In genomic region chr9:95582555-95582954, GRCm38 (mm10) we compare ENCODE assay signal across 17 mouse cellular contexts. TPM values are rescaled to one million over a fixed set of nuclear protein-coding genes. Genes with fewer than 3 reads are reported as not detected.
DNase-seq lines count a peak whose midpoint lies in the region; ATAC-seq and TF ChIP-seq lines count a peak whose summit lies in the region.
"Had no signal": no experiment of that assay in that cellular context is flagged by ENCODE, and none has a peak within 500 bp of the region (broad histone marks: within the 10 kb centered on the region; RNA-seq: fewer than 3 reads in every experiment).

No protein-coding gene starts in this region.

- H3K4me2 ChIP-seq in heart, embryonic 11.5 days, result peak overlapping the region; percentile 77
- H3K4me2 ChIP-seq in liver, embryonic 11.5 days, result no peak overlapping the region
- H3K4me2 ChIP-seq in embryonic facial prominence, embryonic 12.5 days (replicated peaks), result peak overlapping the region; percentile 54
- peak overlapping the region; percentile 35 for H3K4me2 ChIP-seq in liver, embryonic 16.5 days (ENCODE audit: low read depth, low read length)
- H3K4me2 ChIP-seq in intestine, postnatal 0 days (replicated peaks; ENCODE audit: low read depth), result no peak overlapping the region

- no peaks in the 10 kb centered on the region for H3K4me1 ChIP-seq in heart, embryonic 11.5 days (ENCODE audit: control insufficient read depth, insufficient read depth, low read length)
- H3K4me1 ChIP-seq in liver, embryonic 11.5 days (replicated peaks; ENCODE audit: control insufficient read depth, insufficient read depth, low read length), result no peaks in the 10 kb centered on the region
- H3K4me1 ChIP-seq in embryonic facial prominence, embryonic 12.5 days, result peaks cover 9% of the 10 kb centered on the region; the same call in 1 of the 2 replicates
- no peaks in the 10 kb centered on the region for H3K4me1 ChIP-seq in liver, embryonic 16.5 days (ENCODE audit: control insufficient read depth, low read depth, low read length)
- no peaks in the 10 kb centered on the region for H3K4me1 ChIP-seq in intestine, postnatal 0 days (replicated peaks; ENCODE audit: control insufficient read depth, insufficient read depth, low read length)

- H3K27ac ChIP-seq in heart, embryonic 11.5 days (ENCODE audit: low read depth, low read length), result no peak overlapping the region
- no peak overlapping the region; the same call in 1 of the 2 replicates for H3K27ac ChIP-seq in liver, embryonic 11.5 days (ENCODE audit: low read depth, low read length)
- no peak overlapping the region for H3K27ac ChIP-seq in embryonic facial prominence, embryonic 12.5 days
- H3K27ac ChIP-seq in liver, embryonic 16.5 days (ENCODE audit: low read length), result no peak overlapping the region
- H3K27ac ChIP-seq in intestine, postnatal 0 days (ENCODE audit: low read depth, low read length), result no peak overlapping the region

- ATAC-seq in heart, embryonic 11.5 days (replicated peaks; ENCODE audit: insufficient number of reproducible peaks, low FRiP score, low TSS enrichment), result no peak
- no peak for ATAC-seq in liver, embryonic 11.5 days (replicated peaks; ENCODE audit: low FRiP score)
- ATAC-seq in embryonic facial prominence, embryonic 12.5 days (ENCODE audit: insufficient number of reproducible peaks, insufficient read depth, low FRiP score, low TSS enrichment), result no peak
- ATAC-seq in liver, embryonic 16.5 days (ENCODE audit: low read depth), result no peak
- ATAC-seq in intestine, postnatal 0 days, result no peak
- ATAC-seq: inflammation-experienced regulatory T-cells, adult 6 months had no signal

- no peaks in the 10 kb centered on the region for H3K36me3 ChIP-seq in heart, embryonic 11.5 days (ENCODE audit: control insufficient read depth, insufficient read depth, low read length)
- no peaks in the 10 kb centered on the region for H3K36me3 ChIP-seq in liver, embryonic 11.5 days (ENCODE audit: control insufficient read depth, insufficient read depth, low read length)
- H3K36me3 ChIP-seq in embryonic facial prominence, embryonic 12.5 days, result no peaks in the 10 kb centered on the region
- no peaks in the 10 kb centered on the region for H3K36me3 ChIP-seq in liver, embryonic 16.5 days (ENCODE audit: control insufficient read depth, insufficient read depth)
- H3K36me3 ChIP-seq in intestine, postnatal 0 days (ENCODE audit: control insufficient read depth, insufficient read depth), result no peaks in the 10 kb centered on the region

- no peak for DNase-seq in heart, postnatal 36 days
- DNase-seq in liver, embryonic 11.5 days (ENCODE audit: low spot score), result no peak
- DNase-seq in liver, result no peak
- DNase-seq in cerebellum, adult 9-11 months, result no peak
- DNase-seq: cerebellum, postnatal 25 days; gastrocnemius, postnatal 10 days; kidney, postnatal 36 days; lung, postnatal 4 days; right cerebral cortex, postnatal 14 days; thymus, postnatal 14 days had no signal

- TF ChIP-seq CTCF in intestine, postnatal 0 days (IDR thresholded peaks at IDR 0.05; ENCODE audit: low read depth), result no peak

- H3K9ac ChIP-seq in heart, embryonic 11.5 days (ENCODE audit: low read depth, low read length), result no peak overlapping the region; the same call in 1 of the 2 replicates
- no peak overlapping the region for H3K9ac ChIP-seq in liver, embryonic 11.5 days (ENCODE audit: low read depth, low read length)
- H3K9ac ChIP-seq in embryonic facial prominence, embryonic 12.5 days, result no peak overlapping the region
- no peak overlapping the region for H3K9ac ChIP-seq in liver, embryonic 16.5 days (ENCODE audit: low read depth, low read length)
- no peak overlapping the region for H3K9ac ChIP-seq in intestine, postnatal 0 days (ENCODE audit: low read depth, low read length)
- H3K9ac ChIP-seq: liver, embryonic 14.5 days had no signal

- WGBS in heart, embryonic 11.5 days (ENCODE audit: insufficient replicate concordance), result 11% methylated on average over 8 of the region's 8 CpGs
- WGBS in liver, embryonic 11.5 days, result 21% methylated on average over 8 of the region's 8 CpGs
- WGBS in embryonic facial prominence, embryonic 12.5 days, result 5% methylated on average over 8 of the region's 8 CpGs
- 22% methylated on average over 8 of the region's 8 CpGs for WGBS in liver, embryonic 16.5 days (ENCODE audit: insufficient replicate concordance)
- WGBS in intestine, postnatal 0 days, result 21% methylated on average over 8 of the region's 8 CpGs

- no peaks in the 10 kb centered on the region for H3K9me3 ChIP-seq in heart, embryonic 11.5 days (replicated peaks; ENCODE audit: control insufficient read depth, low read length)
- no peaks in the 10 kb centered on the region for H3K9me3 ChIP-seq in liver, embryonic 11.5 days (ENCODE audit: control insufficient read depth, low read length)
- no peaks in the 10 kb centered on the region for H3K9me3 ChIP-seq in embryonic facial prominence, embryonic 12.5 days
- H3K9me3 ChIP-seq in liver, embryonic 16.5 days (replicated peaks; ENCODE audit: control insufficient read depth, low read length), result no peaks in the 10 kb centered on the region
- H3K9me3 ChIP-seq in intestine, postnatal 0 days (ENCODE audit: control insufficient read depth), result no peaks in the 10 kb centered on the region

- H3K27me3 ChIP-seq in heart, embryonic 11.5 days (ENCODE audit: control insufficient read depth, insufficient read depth, low read length), result peaks cover 4% of the 10 kb centered on the region; the same call in 1 of the 2 replicates
- H3K27me3 ChIP-seq in liver, embryonic 11.5 days (replicated peaks; ENCODE audit: control insufficient read depth, insufficient read depth, low read length), result peaks cover 17% of the 10 kb centered on the region
- H3K27me3 ChIP-seq in embryonic facial prominence, embryonic 12.5 days, result peaks cover 10% of the 10 kb centered on the region
- H3K27me3 ChIP-seq in liver, embryonic 16.5 days (ENCODE audit: control insufficient read depth, insufficient read depth, low read depth, low read length), result peaks cover 14% of the 10 kb centered on the region
- H3K27me3 ChIP-seq in intestine, postnatal 0 days (replicated peaks; ENCODE audit: control insufficient read depth, insufficient read depth, low read length), result peaks cover 5% of the 10 kb centered on the region; the same call in 1 of the 2 replicates

- peak overlapping the region; percentile 44 for H3K4me3 ChIP-seq in heart, embryonic 11.5 days (ENCODE audit: low read depth, low read length)
- peak overlapping the region; percentile 25; the same call in 1 of the 2 replicates for H3K4me3 ChIP-seq in liver, embryonic 11.5 days (ENCODE audit: low read depth, low read length)
- H3K4me3 ChIP-seq in embryonic facial prominence, embryonic 12.5 days, result peak overlapping the region; percentile 30
- H3K4me3 ChIP-seq in liver, embryonic 16.5 days (ENCODE audit: low read depth, low read length), result no peak overlapping the region
- H3K4me3 ChIP-seq in intestine, postnatal 0 days (ENCODE audit: low read depth, low read length), result no peak overlapping the region
- H3K4me3 ChIP-seq: erythroblast, embryonic 14.5 days had no signal

- intact Hi-C loops in heart, postnatal 36 days (cut with DNase I), result no loop called here

RNA-seq across cellular contexts. Expression of gene Paqr9, which starts 23.1 kb away (rescaled TPM):
- 0.70 and 0.86 TPM in 2 replicates for polyA plus RNA-seq in heart, embryonic 11.5 days (2014; fragmentation: Nextera tagmentation; extraction: Ambion mirVana)
- total RNA-seq in heart, postnatal 36 days (2021), result 10 to 100 TPM; 47.4 to 47.5 TPM
- polyA plus RNA-seq in liver, embryonic 11.5 days (2014; fragmentation: Nextera tagmentation; extraction: Ambion mirVana), result 13.8 and 14.4 TPM in 2 replicates
- polyA plus RNA-seq in embryonic facial prominence, embryonic 12.5 days (2016; fragmentation: Nextera tagmentation; extraction: Ambion mirVana), result 0.45 and 0.62 TPM in 2 replicates
- polyA plus RNA-seq in liver, embryonic 16.5 days (2015; fragmentation: Nextera tagmentation; extraction: Ambion mirVana), result 5.8 and 6.7 TPM in 2 replicates
- polyA plus RNA-seq in intestine, postnatal 0 days (2015; fragmentation: Nextera tagmentation; extraction: Ambion mirVana), result 22.1 and 23.2 TPM in 2 replicates
- polyA plus RNA-seq: inflammation-experienced regulatory T-cells, adult 6 months had no signal

RNA-seq across cellular contexts. Expression of gene Pcolce2, which starts 54.8 kb away (rescaled TPM):
- polyA plus RNA-seq in heart, embryonic 11.5 days (2014; fragmentation: Nextera tagmentation; extraction: Ambion mirVana), result 1.8 and 1.9 TPM in 2 replicates
- total RNA-seq in heart, postnatal 36 days (2021), result 10 to 100 TPM; 30.9 to 38.1 TPM
- 14.0 and 15.1 TPM in 2 replicates for polyA plus RNA-seq in liver, embryonic 11.5 days (2014; fragmentation: Nextera tagmentation; extraction: Ambion mirVana)
- 6.7 and 8.8 TPM in 2 replicates for polyA plus RNA-seq in embryonic facial prominence, embryonic 12.5 days (2016; fragmentation: Nextera tagmentation; extraction: Ambion mirVana)
- polyA plus RNA-seq in liver, embryonic 16.5 days (2015; fragmentation: Nextera tagmentation; extraction: Ambion mirVana), result 5.1 and 7.0 TPM in 2 replicates
- 0.16 and 0.43 TPM in 2 replicates for polyA plus RNA-seq in intestine, postnatal 0 days (2015; fragmentation: Nextera tagmentation; extraction: Ambion mirVana)
- polyA plus RNA-seq: erythroblast, embryonic 14.5 days had no signal

Comparison
In these comparisons a context has a peak if more than half of its experiments do, and no peak if none do; other contexts are left out.
1. H3K4me2 ChIP-seq: peak in heart, embryonic 11.5 days (single experiment), embryonic facial prominence, embryonic 12.5 days (single experiment) and liver, embryonic 16.5 days (single experiment); none in liver, embryonic 11.5 days (single experiment) and intestine, postnatal 0 days (single experiment).
2. H3K4me3 ChIP-seq: peak in heart, embryonic 11.5 days (single experiment), liver, embryonic 11.5 days (single experiment) and embryonic facial prominence, embryonic 12.5 days (single experiment); none in liver, embryonic 16.5 days (single experiment) and intestine, postnatal 0 days (single experiment).